Mouse (Mus musculus): Measurements from ENCODE around the gene Ptk6. TPM values are rescaled to one million over a fixed set of nuclear protein-coding genes. Genes with fewer than 3 reads are reported as not detected.
"Not testable (repeated sequence)": the region's sequence is repeated elsewhere in the genome, so short reads cannot be mapped to it uniquely, and the experiment has no call there.

Gene Ptk6
- total RNA-seq, 2 experiments from 2014 or later: not detected

- DNase-seq (ENCODE audit: low spot score in 2 of 2): peak; percentile 33 to 55
Measured at GRCm38 (mm10) chr2:181219538-181220216, 17.1 kb upstream of the Ptk6 start, which contains the start of gene Fndc11. Gene Fndc11 (plus strand): TSS chr2:181220013.

DNA sequence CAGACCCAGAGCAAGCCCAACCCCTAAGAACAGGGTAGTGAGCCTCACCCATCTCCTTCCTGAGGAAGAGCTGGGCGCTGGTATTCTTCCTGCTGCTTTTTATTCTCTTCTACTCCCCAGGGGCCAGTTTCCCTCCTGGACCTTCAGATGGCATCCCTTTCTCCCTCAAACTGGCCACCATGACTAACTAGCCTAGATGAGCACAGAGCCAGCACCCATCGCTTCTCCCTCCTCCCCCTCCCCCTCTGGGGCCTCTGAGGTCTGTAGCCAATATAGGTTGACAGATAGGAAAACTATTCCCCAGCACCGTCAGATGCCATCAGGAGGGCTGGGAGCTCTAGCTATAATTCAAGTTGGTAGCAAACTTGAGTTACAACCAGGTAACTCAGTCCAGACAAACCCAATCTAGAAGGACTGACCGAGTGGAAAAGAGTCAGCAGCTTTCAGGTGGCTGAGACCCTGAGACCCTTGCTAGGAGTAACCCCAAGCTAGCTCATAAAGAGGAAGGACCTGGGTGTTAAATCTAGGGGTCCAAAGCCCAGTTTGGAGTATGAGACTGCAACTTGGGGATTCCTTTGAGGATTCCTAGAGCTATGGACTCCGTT, 16.4 kb upstream of the Ptk6 start:
- DNase-seq (ENCODE audit: low spot score in 2 of 2): no peak

DNA sequence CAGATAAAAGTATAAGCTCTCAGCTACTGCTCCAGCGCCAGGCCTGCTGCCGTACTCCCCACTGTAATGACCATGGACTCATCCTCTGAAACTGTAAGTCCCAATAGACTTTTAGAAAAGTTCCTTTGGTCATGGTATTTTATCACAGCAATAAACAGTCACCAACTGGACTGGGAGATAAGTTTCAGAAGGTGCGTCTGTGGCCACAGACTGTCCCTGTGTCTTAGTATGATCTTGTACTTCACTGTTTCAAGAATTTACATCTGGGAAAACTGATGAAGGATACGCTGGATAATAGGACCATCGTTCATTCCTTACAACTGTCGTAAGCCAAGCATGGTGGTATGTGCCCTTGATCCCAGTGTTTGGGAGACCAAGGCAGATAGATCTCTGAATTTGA, 13.4 kb upstream of the Ptk6 start:
- no peak for DNase-seq (ENCODE audit: low spot score in 2 of 2)

GRCm38 (mm10) chr2:181213021-181213445, 10.4 kb upstream of the Ptk6 start, which contains the start of gene Srms:
Gene Srms (minus strand): TSS chr2:181213185.
- no peak for DNase-seq (ENCODE audit: low spot score in 2 of 2)

GRCm38 (mm10) chr2:181212389-181213020, 9.9 kb upstream of the Ptk6 start:
- DNase-seq (ENCODE audit: low spot score in 2 of 2): no peak

DNA sequence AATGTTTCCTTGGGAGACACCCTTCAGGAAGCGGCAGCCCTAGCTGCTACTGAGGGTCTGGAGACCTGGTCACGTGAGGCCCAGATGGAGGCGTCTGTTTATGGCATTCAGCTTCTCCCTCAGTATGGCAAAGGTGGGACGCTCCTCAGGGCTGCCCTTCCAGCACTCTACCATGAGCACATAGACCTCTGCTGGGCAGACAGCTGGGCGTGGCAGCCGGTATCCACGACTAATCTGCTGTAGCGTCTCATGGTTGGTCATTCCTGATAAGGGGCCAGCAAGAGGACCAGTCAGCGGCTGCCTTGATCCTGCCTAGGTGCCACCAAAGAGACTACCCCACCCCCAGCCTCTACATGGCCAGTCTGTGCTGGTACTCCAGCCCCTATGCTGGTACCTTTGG, 3.5 kb upstream of the Ptk6 start:
- DNase-seq (ENCODE audit: low spot score in 2 of 2): no peak

DNA sequence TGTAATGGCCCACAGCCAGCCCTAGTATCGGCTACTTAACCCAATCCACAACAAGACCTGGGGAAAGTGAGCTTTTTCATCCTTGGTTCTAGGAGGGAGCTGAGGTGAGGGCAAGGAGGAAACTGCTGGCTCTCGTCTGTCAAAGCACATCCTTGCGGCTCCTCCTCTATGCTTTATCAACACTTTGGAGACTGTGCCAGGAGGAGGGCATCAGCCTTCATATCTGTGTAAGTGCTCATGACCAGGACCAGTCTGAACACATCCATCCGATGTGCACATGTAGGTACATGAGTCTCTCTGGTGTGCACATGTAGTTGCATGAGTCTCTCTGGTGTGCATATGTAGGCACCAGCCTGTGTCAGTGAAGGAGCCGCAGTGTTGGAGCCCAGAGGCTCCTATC, 3.1 kb upstream of the Ptk6 start:
- DNase-seq (ENCODE audit: low spot score in 2 of 2): no peak

DNA sequence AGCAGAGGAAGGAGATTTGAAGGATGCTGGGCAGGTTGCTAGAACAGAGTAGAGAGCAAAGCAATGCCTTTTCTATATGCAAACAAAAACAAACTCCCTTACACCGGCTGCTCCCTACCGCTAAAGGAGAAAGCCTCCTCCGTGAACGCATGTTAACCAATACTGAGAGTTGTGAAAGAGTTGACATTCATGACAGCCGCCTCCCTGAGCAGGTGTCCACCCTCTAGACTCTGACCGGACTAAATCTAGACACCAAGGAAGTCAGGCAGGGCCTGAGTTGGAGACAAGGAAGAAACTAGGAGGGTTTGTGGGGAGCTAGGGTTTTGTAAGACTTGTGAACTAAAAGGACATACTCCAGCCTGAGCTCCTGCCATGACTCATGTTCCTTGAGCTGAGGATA, 297 bp upstream of the Ptk6 start:
- no peak for DNase-seq (ENCODE audit: low spot score in 2 of 2)

DNA sequence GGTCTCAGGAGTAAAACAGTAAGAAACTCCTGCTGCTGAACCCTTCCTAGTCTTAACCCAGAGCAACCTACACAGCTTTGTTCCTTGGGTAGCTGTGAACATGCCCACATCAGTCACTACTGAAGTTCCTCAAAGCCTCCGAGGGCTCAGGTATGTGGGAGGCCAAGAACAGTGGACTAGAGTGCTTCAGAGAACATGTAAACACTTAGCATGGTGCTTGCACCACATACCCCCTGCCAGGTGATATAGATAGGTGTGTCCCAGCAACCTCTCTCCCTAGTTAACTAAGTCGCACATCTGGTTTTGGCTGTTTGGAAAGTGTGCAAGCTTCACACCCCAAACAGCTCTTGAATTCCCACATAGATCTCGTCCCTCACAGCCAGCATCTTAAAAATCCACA, 983 bp downstream of the Ptk6 start:
- no peak for DNase-seq (ENCODE audit: low spot score in 2 of 2)

DNA sequence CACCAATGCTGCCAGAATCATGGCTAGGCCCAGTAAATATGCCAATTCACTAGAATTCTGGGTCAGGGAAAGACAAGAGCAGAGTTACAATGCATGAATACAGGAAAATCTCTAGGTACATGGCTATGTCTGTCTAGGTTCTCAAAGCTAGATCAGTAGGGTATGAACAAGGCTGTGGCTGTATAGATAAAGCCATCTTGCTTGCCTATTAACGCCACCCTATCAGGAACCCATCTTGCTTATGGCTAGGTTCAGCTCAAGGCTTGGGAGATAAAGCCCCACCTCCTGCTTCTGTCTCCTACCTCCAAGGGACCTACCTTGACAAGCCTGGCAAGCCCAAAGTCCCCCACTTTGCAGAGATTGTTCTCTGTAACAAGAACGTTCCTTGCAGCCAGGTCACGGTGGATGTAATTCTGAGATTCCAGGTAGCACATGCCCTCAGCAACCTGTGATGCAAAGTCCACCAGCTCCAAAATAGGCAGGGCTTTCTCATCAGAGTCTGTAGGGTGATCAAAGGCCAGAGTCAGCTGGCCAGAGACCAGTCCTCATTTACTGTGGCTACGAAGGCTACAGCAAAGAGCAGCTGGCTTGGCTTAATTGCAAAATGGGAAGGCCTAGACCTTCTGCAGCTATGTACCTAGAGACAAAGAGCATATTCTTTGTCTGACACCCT, 5.8 kb downstream of the Ptk6 start:
- no peak for DNase-seq (ENCODE audit: low spot score in 2 of 2)

GRCm38 (mm10) chr2:181193044-181193443, 9.5 kb downstream of the Ptk6 start:
- DNase-seq (ENCODE audit: low spot score in 2 of 2): no peak

GRCm38 (mm10) chr2:181191936-181192335, 10.7 kb downstream of the Ptk6 start:
- DNase-seq (ENCODE audit: low spot score in 2 of 2): no peak

GRCm38 (mm10) chr2:181191385-181191784, 11.2 kb downstream of the Ptk6 start:
- not testable (repeated sequence) for DNase-seq (ENCODE audit: low spot score in 2 of 2)

DNA sequence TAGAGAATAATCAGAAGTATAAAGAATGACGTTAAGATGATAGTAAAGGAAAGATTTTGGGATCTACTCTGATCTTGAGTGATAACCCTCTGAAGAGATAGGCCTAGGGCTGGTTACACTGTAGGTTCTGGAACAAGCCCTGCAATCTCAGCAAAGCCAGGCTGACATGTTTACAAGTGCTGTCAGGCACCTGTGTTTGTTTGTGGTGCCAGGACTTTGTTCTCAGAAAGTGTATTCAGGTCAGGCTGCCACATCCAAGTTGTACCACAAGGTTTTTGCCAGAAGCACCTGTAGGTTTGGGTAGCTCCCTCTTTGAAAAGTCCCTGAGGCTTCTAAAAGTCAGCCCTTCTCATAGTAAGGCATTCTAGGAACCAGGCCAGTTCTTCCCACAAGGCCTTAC, 13.3 kb downstream of the Ptk6 start:
- DNase-seq (ENCODE audit: low spot score in 2 of 2): no peak

DNA sequence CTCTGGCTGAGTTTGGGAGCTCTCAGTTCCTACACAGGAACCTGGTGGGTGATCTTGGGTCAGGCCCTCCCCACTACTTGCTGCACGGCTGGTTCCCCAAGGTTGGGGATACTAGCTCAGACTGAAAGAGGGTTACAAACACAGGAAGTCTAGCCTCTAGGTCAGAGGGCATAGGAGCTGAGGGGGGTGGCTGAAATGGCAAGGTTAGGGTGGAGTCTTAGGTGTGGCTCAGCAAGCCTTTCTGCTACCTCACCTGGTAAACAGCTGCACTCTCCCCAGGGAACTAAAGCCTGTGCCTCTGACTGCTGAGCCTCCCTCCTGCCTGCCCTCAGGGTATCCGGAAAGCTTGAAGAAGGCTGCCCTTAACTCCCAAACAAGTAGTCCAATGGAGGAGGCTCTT, 13.9 kb downstream of the Ptk6 start:
- DNase-seq (ENCODE audit: low spot score in 2 of 2): no peak

DNA sequence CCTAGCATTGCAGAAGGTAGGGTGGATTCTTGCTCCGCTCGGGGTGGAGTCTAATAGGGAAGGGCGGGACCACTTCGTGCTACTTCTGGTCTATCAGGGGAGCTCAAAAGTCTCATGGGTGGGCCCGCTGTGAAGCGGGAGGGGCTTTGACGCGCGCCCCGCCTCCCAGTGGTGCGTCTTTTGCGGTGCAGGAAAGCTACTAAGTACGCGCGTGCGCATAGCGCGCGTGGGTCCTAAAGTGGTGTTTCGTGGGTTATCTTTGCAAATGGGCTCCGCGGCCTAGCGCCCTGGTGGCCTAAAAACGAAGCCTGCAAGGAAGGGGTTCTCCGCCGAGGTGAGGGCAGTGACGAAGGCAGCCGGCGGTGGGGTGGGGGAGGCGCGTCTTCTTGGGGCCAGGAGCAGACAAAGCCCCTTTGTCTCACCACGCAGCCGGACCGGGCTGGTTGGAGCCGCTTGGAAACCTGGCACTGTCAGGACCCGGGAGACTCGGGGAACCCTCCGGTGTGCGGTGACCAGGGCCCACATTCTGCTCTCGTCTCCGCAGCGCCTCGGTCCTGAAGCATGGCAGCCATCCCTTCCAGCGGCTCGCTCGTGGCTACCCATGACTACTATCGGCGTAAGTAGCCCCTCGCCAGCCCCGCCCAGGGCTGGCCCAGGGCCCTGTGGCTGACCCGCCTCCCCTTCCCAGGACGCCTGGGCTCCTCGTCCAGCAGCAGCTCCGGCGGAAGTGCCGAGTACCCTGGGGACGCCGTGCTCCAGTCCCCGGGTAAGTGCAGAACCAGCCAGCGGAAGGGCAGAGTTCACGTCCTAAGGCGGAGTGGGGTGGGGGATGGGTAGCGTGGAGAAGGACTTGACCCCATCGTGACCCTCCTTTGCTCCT, 15.2 kb downstream of the Ptk6 start, which contains the start of gene Ppdpf:
Ppdpf (plus strand) TSS at position 127 of the 880 bp plus-strand sequence.
- peak; percentile 74 to 83 for DNase-seq (ENCODE audit: low spot score in 2 of 2)

DNA sequence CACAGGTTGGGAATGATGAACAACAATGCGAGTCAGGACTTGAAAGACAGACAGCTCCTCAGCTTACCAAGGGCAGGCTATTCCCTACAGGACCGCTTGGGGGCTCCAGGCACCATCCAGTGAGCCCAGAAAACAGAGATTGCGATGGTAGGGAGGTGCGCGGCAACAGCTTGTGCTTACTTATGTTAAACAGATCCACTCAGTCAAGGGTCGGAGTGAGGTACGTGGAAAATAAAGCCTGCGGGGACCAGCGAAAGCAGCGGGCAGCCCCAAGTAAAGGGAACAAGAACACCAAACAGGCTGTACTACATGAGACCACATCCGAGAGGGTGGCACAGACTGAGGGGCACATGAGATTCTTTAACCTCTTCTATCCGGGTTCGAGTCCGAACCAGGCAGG, 16.0 kb downstream of the Ptk6 start:
- peak; percentile 37 to 64 for DNase-seq (ENCODE audit: low spot score in 2 of 2)

DNA sequence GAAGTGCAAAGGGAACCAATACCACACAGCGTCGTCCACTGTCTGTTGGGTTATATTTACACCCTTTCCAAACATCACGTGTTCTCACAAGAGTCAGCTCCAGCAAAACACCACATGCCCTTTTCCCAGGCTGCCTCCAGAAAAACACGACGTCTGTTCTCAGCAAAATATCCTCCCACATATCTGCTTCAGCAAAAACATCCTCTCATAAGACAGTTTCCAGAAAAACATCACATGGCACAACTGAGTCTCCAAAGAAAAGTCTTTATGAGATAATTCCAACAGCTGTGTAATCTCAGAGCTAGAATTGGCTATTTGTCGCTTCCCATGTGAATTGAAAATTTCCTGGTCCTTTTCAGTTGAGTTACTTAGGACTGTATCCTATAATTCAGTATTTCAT, 21.7 kb downstream of the Ptk6 start:
- DNase-seq (ENCODE audit: low spot score in 2 of 2): no peak

DNA sequence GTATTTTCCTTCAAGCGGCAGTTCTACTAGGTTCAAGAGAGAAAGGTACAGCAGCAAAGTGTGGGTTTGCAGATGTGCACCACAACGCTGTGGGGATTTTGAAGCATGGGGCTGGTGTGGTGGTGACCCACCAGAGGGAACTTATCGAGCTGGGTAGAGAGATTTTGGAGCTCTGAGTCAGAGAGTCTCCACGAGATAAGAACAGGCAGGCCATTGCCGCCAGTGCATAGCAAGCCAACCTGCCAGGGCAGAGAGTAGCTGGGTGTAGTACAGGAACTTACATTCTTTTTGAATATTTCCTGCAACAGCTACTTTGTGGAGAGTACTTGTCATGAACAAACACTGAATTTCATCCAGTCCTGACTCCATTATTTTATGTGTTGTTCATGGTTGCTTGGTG, 24.1 kb downstream of the Ptk6 start:
- DNase-seq (ENCODE audit: low spot score in 2 of 2): no peak

GRCm38 (mm10) chr2:181178015-181178414, 24.6 kb downstream of the Ptk6 start:
- DNase-seq (ENCODE audit: low spot score in 2 of 2): no peak

- no peak for DNase-seq (ENCODE audit: low spot score in 2 of 2)
Measured at GRCm38 (mm10) chr2:181174646-181175045, 27.9 kb downstream of the Ptk6 start.

Measured in adrenal gland, postnatal 4 days (tissue).